Mouse (Mus musculus) liver, embryonic 15.5 days (tissue): ENCODE results near the gene Fcgr3. TPM values are rescaled to one million over a fixed set of nuclear protein-coding genes. Genes with fewer than 3 reads are reported as not detected.

Source experiments
- ATAC-seq: fragments of 200-750 bp; cut with Nextera tagmentation; 2 replicates; pipeline ENCODE4 v1.8.0; 2017; ENCODE audit warnings: moderate number of reproducible peaks, mild to moderate bottlenecking, moderate library complexity; ENCODE audit not compliant: insufficient read depth
- H3K27ac ChIP-seq: fragments of 300-500 bp; sonication (generic); replicated peaks from 2 replicates; pipeline ENCODE4 v1.5.1; 2015; ENCODE audit warnings: mild to moderate bottlenecking, inconsistent platforms
- H3K27me3 ChIP-seq: fragments of 300-500 bp; sonication (generic); 2 replicates; pipeline ENCODE4 v1.6.1; 2015; ENCODE audit warnings: mild to moderate bottlenecking, inconsistent platforms
- H3K36me3 ChIP-seq: fragments of 300-500 bp; sonication (generic); replicated peaks from 2 replicates; pipeline ENCODE4 v1.6.1; 2015; ENCODE audit warnings: moderate library complexity, mild to moderate bottlenecking, inconsistent platforms
- H3K4me1 ChIP-seq: fragments of 300-500 bp; sonication (generic); replicated peaks from 2 replicates; pipeline ENCODE4 v1.6.1; 2015; ENCODE audit warnings: inconsistent platforms
- H3K4me2 ChIP-seq: fragments of 300-500 bp; sonication (generic); 2 replicates; pipeline ENCODE4 v1.6.1; 2015; ENCODE audit warnings: moderate library complexity, mild to moderate bottlenecking, inconsistent platforms
- H3K4me3 ChIP-seq: fragments of 300-500 bp; sonication (generic); replicated peaks from 2 replicates; pipeline ENCODE4 v1.5.1; 2015; ENCODE audit warnings: mild to moderate bottlenecking, inconsistent platforms
- H3K9ac ChIP-seq: fragments of 300-500 bp; sonication (generic); 2 replicates; pipeline ENCODE4 v1.6.1; 2015; ENCODE audit warnings: moderate library complexity, mild to moderate bottlenecking, inconsistent platforms
- H3K9me3 ChIP-seq: fragments of 300-500 bp; sonication (generic); replicated peaks from 2 replicates; pipeline ENCODE4 v1.6.1; 2016; ENCODE audit warnings: inconsistent platforms
- WGBS: fragments of 180-500 bp; shearing (Covaris S2); methylation state at CpG from one replicate; pipeline ENCODE4 v1.1.7; 2015; ENCODE audit warnings: mixed read lengths; ENCODE audit not compliant: insufficient replicate concordance; 5-methylcytosine and 5-hydroxymethylcytosine counted together
- polyA plus RNA-seq: library from polyadenylated mRNA; unstranded; fragments of >200 nt; fragmentation: Nextera tagmentation; extraction: Ambion mirVana; gene quantifications from 2 replicates; pipeline ENCODE4 v1.2.1, GENCODE M21; 2015

The Fcgr3 gene
- polyA plus RNA-seq, 1 experiment from 2014 or later = 27.2 TPM

DNA sequence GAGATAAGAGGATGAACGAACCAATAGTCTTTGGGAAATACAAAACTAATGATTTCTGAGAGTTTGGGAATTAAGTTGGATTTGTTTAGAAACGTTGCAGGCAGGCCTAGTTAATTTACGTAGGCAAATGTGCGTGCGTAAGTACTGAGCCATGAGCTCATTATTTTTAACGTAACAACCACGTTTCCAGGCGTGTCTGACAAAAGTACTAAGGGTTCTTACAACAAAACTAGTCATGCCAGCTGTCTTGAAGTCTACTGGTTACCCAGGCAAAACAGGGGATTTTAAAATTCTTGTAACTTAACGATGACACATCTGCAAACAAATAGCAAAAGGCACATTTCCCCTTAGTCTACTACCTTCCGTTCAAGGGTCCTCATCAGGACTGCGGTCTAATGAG lies 30.5 kb downstream of the Fcgr3 start:
- H3K4me2 ChIP-seq = peak overlapping the region; percentile 89
- H3K27ac ChIP-seq = no peak overlapping the region
- peaks cover 54% of the 10 kb centered on the region for H3K4me1 ChIP-seq
- peak overlapping the region; percentile 39 for H3K9ac ChIP-seq
- H3K9me3 ChIP-seq = no peaks in the 10 kb centered on the region
- peak overlapping the region; percentile 60 for H3K4me3 ChIP-seq
- H3K27me3 ChIP-seq = peaks cover 35% of the 10 kb centered on the region
- ATAC-seq = no peak
- H3K36me3 ChIP-seq = no peaks in the 10 kb centered on the region
- WGBS = 7% methylated on average over 11 of the region's 11 CpGs

DNA sequence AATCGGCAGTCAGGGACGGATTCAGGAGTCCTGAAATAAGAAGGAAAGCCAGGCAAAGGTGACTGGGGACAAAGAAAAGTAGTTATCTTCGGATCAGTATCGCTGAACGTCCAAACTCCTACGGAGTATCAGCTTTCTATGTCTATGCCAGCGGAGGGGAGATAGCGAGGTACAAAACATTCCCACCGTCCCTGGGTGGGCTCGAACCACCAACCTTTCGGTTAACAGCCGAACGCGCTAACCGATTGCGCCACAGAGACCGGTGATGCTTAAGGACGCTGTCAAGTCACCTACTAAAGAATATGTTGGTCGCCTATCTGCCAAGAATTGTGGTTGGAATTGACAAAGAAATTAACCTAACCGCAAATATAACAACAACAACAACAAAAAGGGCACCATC lies 31.0 kb downstream of the Fcgr3 start:
- Histone ChIP-seq H3K36me3 (no peaks in the 10 kb centered on the region), H3K9me3 (no peaks in the 10 kb centered on the region), H3K27me3 (peaks cover 38% of the 10 kb centered on the region), H3K27ac (no peak overlapping the region), H3K4me2 (peak overlapping the region; percentile 89), H3K4me1 (peaks cover 54% of the 10 kb centered on the region), H3K4me3 (peak overlapping the region; percentile 60), H3K9ac (peak overlapping the region; percentile 59)
- peak; percentile 60 for ATAC-seq
- 0% methylated on average over 20 of the region's 20 CpGs for WGBS

DNA sequence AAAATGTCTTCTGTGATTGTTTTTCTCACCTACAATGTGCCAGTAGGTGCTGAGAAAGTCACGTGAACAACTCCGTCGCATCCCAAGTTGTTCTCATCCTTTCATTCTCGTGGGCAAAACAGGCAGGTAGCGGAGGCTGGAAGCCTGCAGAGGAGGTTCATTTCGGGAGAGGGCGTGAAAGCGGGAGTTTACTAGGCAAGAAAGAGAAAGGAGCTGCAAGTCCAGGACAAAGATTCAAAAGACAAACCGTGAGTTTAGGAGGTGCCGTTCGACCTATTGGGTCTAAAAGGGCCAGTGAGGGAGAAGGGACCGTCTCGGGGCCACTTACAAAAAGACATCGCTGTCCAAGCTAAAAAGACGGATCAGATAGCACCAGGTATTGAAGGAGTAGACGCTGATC lies 31.5 kb downstream of the Fcgr3 start:
- Histone ChIP-seq H3K9me3 (no peaks in the 10 kb centered on the region), H3K36me3 (no peaks in the 10 kb centered on the region), H3K27me3 (peaks cover 38% of the 10 kb centered on the region), H3K27ac (no peak overlapping the region), H3K9ac (peak overlapping the region; percentile 59), H3K4me3 (peak overlapping the region; percentile 60), H3K4me2 (peak overlapping the region; percentile 89), H3K4me1 (peaks cover 54% of the 10 kb centered on the region)
- WGBS = under 1% methylated on average over 16 of the region's 16 CpGs
- ATAC-seq = no peak

DNA sequence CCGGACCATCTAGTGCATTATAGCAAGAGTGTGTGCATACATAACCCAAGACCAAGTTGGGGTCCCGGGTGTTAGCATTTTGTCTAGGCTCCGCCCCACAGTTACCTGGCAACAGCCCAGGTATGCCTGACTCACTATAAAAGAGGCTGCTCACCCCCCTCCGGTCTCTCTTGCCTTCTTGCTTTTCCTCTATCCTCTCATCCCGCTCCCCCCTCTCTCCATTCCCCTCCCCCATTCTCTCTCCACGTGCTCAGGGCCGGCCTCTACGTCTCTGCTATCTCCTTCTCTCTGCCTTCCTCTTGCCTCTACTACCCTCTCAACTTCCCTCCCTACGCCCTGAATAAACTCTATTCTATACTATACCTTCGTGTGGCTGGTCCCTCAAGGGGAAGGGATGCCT lies 32.0 kb downstream of the Fcgr3 start:
- Histone ChIP-seq H3K9me3 (no peaks in the 10 kb centered on the region), H3K4me3 (peak overlapping the region; percentile 60), H3K4me1 (peaks cover 54% of the 10 kb centered on the region), H3K36me3 (no peaks in the 10 kb centered on the region), H3K27ac (no peak overlapping the region), H3K27me3 (peaks cover 38% of the 10 kb centered on the region), H3K9ac (peak overlapping the region; percentile 59), H3K4me2 (peak overlapping the region; percentile 89)
- ATAC-seq = no peak
- 10% methylated on average over 10 of the region's 10 CpGs for WGBS

DNA sequence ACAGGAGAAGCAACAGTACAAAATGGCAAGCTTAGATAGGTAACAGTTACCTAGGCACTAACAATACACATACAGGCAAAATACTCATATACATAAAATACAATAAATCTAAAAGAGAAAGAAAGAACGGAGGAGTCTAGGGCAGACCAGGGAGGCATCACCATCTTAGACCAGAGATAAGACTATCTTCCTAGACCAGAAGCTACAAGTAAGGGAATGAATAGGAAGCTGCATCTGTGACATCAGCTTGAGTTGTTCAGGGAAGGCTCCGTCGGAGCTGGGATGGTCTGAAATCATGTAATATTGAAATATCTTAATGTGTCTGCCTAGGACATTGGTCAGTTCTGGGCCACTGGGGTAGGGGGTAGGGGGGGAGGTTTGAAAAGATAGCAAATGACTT lies 33.0 kb downstream of the Fcgr3 start:
- no peaks in the 10 kb centered on the region for H3K36me3 ChIP-seq
- peaks cover 38% of the 10 kb centered on the region for H3K27me3 ChIP-seq
- H3K4me1 ChIP-seq = peaks cover 54% of the 10 kb centered on the region
- H3K9me3 ChIP-seq = no peaks in the 10 kb centered on the region
- peak overlapping the region; percentile 48 for H3K27ac ChIP-seq
- no peak overlapping the region for H3K9ac ChIP-seq
- ATAC-seq = peak; percentile 59
- WGBS = 21% methylated on average over 3 of the region's 3 CpGs
- H3K4me3 ChIP-seq = peak overlapping the region; percentile 60
- peak overlapping the region; percentile 89 for H3K4me2 ChIP-seq

DNA sequence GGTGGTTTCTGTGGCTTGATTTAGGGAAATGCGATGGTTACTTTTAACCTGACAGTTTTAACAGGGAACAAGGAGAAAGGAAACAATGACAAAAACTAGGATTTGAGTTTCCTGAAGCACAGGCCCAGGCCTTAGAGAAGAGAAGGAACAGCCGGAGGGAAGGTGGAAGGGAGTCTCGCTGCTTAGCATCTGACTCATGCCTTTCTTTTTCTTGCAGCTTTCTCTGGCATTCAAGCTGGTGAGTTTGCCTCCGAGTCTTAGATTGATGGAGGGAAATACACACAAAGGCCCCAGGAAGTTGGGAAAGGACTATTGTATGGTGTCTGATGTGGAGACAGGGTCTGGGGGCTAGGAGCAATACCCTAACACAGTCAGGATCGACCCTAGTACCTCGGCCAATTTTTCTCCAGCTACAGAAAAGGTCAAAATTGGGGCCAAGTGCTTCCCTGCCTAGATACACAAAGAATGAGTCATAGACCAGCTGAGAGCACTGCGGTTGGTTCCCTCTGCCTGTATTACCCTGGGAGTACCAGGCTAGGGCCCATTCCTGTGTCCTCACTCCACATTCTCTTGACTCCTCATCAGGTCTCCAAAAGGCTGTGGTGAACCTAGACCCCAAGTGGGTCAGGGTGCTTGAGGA lies 45.3 kb downstream of the Fcgr3 start:
- Histone ChIP-seq H3K27ac (no peak overlapping the region), H3K4me3 (no peak overlapping the region), H3K4me1 (peaks cover 12% of the 10 kb centered on the region), H3K36me3 (no peaks in the 10 kb centered on the region), H3K4me2 (no peak overlapping the region), H3K9ac (no peak overlapping the region), H3K9me3 (no peaks in the 10 kb centered on the region), H3K27me3 (no peaks in the 10 kb centered on the region)
- no peak for ATAC-seq
- 53% methylated on average over 7 of the region's 7 CpGs for WGBS

DNA sequence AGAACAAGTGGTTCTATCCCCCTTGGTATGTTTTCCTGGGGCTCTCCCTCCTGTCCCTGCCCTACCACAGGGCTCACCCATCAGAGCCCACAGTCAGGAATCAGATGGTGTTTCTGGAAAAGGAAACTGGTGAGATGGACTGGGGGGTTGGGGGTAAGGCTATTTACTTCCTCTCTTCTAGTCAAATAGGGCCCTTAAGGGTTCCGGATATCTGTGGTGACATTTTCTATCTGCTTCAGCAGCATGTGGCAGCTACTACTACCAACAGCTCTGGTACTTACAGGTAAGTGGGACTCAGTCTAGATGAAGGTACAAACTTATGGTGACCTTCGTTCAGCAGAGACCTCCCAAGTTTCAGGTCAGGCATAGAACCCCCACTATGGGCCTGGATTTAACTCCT lies 46.0 kb downstream of the Fcgr3 start, which contains the start of gene Fcgr4:
Gene Fcgr4, plus strand, starts transcription at position 184 of the 400 bp plus-strand sequence.
- Histone ChIP-seq H3K27me3 (no peaks in the 10 kb centered on the region), H3K4me1 (peaks cover 12% of the 10 kb centered on the region), H3K4me2 (no peak within 1 kb of the TSS), H3K9ac (no peak within 1 kb of the TSS), H3K9me3 (no peaks in the 10 kb centered on the region), H3K36me3 (no peaks in the 10 kb centered on the region), H3K4me3 (no peak within 1 kb of the TSS), H3K27ac (peak within 1 kb of the TSS; percentile 61)
- ATAC-seq = no peak
- 26% methylated on average over 2 of the region's 2 CpGs for WGBS

DNA sequence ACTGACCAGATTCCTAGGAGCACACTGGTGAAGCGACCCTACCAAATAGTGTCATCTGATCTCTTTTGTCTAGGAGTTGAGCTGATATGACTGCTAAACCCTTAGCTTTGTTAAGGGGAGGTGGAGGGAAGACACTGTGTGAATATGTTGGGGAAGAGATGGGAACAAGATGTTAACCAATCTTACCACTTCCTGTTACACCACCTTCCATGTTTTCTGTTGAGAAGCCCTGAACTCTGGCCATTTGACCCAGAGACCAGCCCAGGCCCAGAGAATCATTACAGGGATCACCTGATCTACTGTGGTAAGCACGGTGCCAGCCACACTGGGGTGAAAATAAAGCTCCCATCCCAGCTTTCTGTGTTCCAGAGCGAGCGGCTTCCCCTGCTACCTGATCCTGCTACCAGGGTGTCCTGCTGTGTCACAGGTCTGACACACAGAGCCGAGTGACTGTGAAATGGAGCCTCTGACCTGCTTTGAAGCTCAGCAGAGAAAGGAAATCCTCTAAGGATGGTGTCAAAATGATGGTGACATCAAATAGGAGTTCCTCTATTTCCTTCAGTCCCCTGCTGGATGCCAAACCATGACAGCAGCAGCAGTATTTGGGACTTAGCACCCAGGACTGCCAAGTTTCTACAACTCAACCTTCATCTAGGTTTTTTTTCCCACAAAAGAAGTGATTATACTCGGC lies 47.1 kb downstream of the Fcgr3 start:
- Histone ChIP-seq H3K4me1 (peaks cover 12% of the 10 kb centered on the region), H3K36me3 (no peaks in the 10 kb centered on the region), H3K9ac (no peak overlapping the region), H3K9me3 (no peaks in the 10 kb centered on the region), H3K27ac (peak overlapping the region; percentile 61), H3K4me3 (no peak overlapping the region), H3K27me3 (no peaks in the 10 kb centered on the region), H3K4me2 (0 out of 2 replicates have a peak overlapping the region, but pooled peaks have one; percentile 23)
- 34% methylated on average over 6 of the region's 6 CpGs for WGBS
- peak; percentile 49 for ATAC-seq

DNA sequence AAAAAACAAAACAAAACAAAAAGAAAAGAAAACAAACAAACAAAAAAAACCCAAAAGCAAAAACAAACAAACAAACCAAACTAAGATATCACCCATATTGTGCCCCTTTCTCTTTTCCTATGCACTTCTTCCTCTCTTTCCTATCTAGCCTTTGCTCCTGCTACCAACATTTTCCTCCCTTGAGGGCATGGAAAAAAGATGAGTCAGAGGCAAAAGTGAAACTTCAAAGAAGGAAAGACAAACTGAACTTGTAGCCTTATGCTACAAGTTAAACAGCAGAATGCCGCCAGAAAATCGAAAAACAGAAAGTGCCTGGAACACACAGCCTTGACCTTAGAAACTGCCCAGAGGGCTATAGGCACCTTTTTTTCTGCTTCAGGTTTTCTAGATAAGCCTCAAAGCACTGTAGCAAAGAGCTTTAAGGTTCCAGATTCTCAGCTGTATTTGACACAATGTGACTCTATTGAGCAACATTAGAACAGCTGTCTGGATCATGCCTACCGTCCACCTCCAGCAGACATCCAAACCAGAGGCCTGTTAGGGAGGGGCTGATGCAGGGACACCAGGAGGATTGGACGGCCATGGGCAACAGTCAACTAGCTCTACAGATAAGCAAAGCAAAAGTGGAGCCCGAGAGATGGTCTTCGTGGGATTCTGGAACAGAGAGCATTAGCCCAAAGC lies 47.9 kb downstream of the Fcgr3 start:
- Histone ChIP-seq H3K4me2 (peak overlapping the region; percentile 23; the same call in 1 of the 2 replicates), H3K36me3 (no peaks in the 10 kb centered on the region), H3K27me3 (no peaks in the 10 kb centered on the region), H3K4me3 (no peak overlapping the region), H3K4me1 (peaks cover 12% of the 10 kb centered on the region), H3K27ac (peak overlapping the region; percentile 61), H3K9ac (no peak overlapping the region), H3K9me3 (no peaks in the 10 kb centered on the region)
- WGBS = 49% methylated on average over 6 of the region's 6 CpGs
- ATAC-seq = peak; percentile 37; the same call in 1 of the 2 replicates

DNA sequence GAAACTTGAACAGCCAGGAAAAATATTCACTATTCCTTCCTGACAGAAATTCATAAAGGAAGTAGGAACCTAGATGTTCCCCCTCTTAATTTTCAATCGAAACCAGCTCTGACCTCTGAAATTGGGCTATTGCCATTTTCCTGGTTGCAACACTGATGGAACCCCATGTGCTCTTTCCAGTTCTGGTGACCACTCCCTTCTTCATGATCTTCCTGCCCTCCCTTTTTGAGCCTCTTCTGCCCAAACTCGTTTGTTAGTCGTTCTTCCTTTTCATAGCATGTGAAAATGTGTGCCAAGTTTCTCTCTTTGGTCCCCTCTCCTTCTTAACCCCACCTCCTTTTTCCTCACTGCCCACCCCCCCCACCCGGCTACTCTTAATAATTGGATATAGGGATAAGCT lies 53.0 kb downstream of the Fcgr3 start:
- ATAC-seq = no peak
- Histone ChIP-seq H3K27ac (no peak overlapping the region), H3K9ac (no peak overlapping the region), H3K4me3 (no peak overlapping the region), H3K9me3 (no peaks in the 10 kb centered on the region), H3K4me1 (peaks cover 2% of the 10 kb centered on the region; the same call in 1 of the 2 replicates), H3K4me2 (no peak overlapping the region), H3K27me3 (no peaks in the 10 kb centered on the region), H3K36me3 (no peaks in the 10 kb centered on the region)
- WGBS = 56% methylated on average over 4 of the region's 4 CpGs

DNA sequence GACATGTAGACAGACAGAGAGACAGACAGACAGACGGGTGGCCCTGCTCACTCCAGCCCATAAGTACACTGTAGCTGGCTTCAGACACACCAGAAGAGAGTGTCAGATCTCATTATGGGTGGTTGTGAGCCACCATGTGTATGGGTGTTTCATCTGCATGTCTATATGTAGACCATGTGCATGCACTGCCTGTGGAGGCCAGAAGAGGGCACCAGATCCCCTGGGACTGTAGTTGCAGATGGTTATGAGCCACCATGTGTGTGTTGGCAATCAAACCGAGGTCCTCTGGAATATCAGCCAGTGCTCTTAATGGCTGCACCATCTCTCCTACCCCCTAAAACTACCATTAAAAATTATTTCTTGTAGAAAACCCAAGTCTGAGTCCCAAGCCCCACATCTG lies 57.8 kb downstream of the Fcgr3 start:
- Histone ChIP-seq H3K4me2 (no peak overlapping the region), H3K36me3 (no peaks in the 10 kb centered on the region), H3K27me3 (no peaks in the 10 kb centered on the region), H3K4me1 (0 out of 2 replicates have a peak, but pooled peaks cover 5% of the 10 kb centered on the region), H3K9me3 (no peaks in the 10 kb centered on the region), H3K9ac (no peak overlapping the region), H3K4me3 (no peak overlapping the region), H3K27ac (no peak overlapping the region)
- no peak for ATAC-seq
- WGBS = 68% methylated on average over 2 of the region's 2 CpGs
